Mouse (Mus musculus) hindbrain, embryonic 16.5 days (tissue): ENCODE results near the gene Kdm1a. TPM values are rescaled to one million over a fixed set of nuclear protein-coding genes. Genes with fewer than 3 reads are reported as not detected.

Experiments used
- ATAC-seq: fragments of 200-750 bp; cut with Nextera tagmentation; 2 replicates; pipeline ENCODE4 v1.8.0; 2017; ENCODE audit warnings: moderate TSS enrichment, moderate library complexity
- H3K27ac ChIP-seq: fragments of 300-500 bp; sonication (generic); 2 replicates; pipeline ENCODE4 v1.5.1; 2014; ENCODE audit warnings: low read depth, mild to moderate bottlenecking, control low read depth, low read length, moderate library complexity
- H3K27me3 ChIP-seq: fragments of 300-500 bp; sonication (generic); replicated peaks from 2 replicates; pipeline ENCODE4 v1.6.1; 2014; ENCODE audit warnings: low read length; ENCODE audit not compliant: control insufficient read depth, insufficient read depth
- H3K36me3 ChIP-seq: fragments of 300-500 bp; sonication (generic); 2 replicates; pipeline ENCODE4 v1.6.1; 2014; ENCODE audit warnings: mild to moderate bottlenecking, low read length, moderate library complexity, mixed read lengths; ENCODE audit not compliant: control insufficient read depth, insufficient read depth
- H3K4me1 ChIP-seq: fragments of 300-500 bp; sonication (generic); 2 replicates; pipeline ENCODE4 v1.6.1; 2014; ENCODE audit warnings: low read depth, low read length; ENCODE audit not compliant: control insufficient read depth, insufficient read depth
- H3K4me2 ChIP-seq: fragments of 300-500 bp; sonication (generic); 2 replicates; pipeline ENCODE4 v1.6.1; 2014; ENCODE audit warnings: mild to moderate bottlenecking, low read length, control low read depth, moderate library complexity
- H3K4me3 ChIP-seq: fragments of 300-500 bp; sonication (generic); 2 replicates; pipeline ENCODE4 v1.5.1; 2014; ENCODE audit warnings: mild to moderate bottlenecking, low read length, control low read depth, moderate library complexity
- H3K9ac ChIP-seq: fragments of 300-500 bp; sonication (generic); 2 replicates; pipeline ENCODE4 v1.6.1; 2014; ENCODE audit warnings: low read depth, mild to moderate bottlenecking, control low read depth, low read length, moderate library complexity
- H3K9me3 ChIP-seq: fragments of 300-500 bp; sonication (generic); 2 replicates; pipeline ENCODE4 v1.6.1; 2014; ENCODE audit warnings: mild to moderate bottlenecking, low read length, moderate library complexity; ENCODE audit not compliant: control insufficient read depth
- WGBS: fragments of 180-500 bp; shearing (Covaris S2); extraction: QIAGEN DNeasy Blood & Tissue Kit; methylation state at CpG from one replicate; pipeline ENCODE4 v1.1.7; 2014; 5-methylcytosine and 5-hydroxymethylcytosine counted together
- polyA plus RNA-seq: library from polyadenylated mRNA; unstranded; fragments of >200 nt; fragmentation: Nextera tagmentation; extraction: Ambion mirVana; gene quantifications from 2 replicates; pipeline ENCODE4 v1.2.1, GENCODE M21; 2015

Kdm1a gene
- polyA plus RNA-seq, 1 experiment from 2014 or later = 31.6 TPM

GRCm38 (mm10) chr4:136559690-136560089, 42.8 kb downstream of the Kdm1a start:
- no peak for ATAC-seq
- Histone ChIP-seq H3K27ac (no peak overlapping the region), H3K9me3 (no peaks in the 10 kb centered on the region), H3K4me2 (no peak overlapping the region), H3K27me3 (no peaks in the 10 kb centered on the region), H3K9ac (no peak overlapping the region), H3K4me3 (no peak overlapping the region), H3K36me3 (peaks cover 27% of the 10 kb centered on the region), H3K4me1 (no peaks in the 10 kb centered on the region)
- WGBS = 94% methylated on average over 2 of the region's 2 CpGs

- Histone ChIP-seq H3K4me2 (no peak overlapping the region), H3K4me1 (no peaks in the 10 kb centered on the region), H3K27me3 (no peaks in the 10 kb centered on the region), H3K9me3 (no peaks in the 10 kb centered on the region), H3K9ac (no peak overlapping the region), H3K4me3 (no peak overlapping the region), H3K36me3 (peaks cover 35% of the 10 kb centered on the region), H3K27ac (no peak overlapping the region)
- 97% methylated on average over 2 of the region's 2 CpGs for WGBS
- ATAC-seq = no peak
Observed at GRCm38 (mm10) chr4:136557638-136558037, 44.9 kb downstream of the Kdm1a start.

GRCm38 (mm10) chr4:136553108-136553507, 49.4 kb downstream of the Kdm1a start:
- no peak overlapping the region for H3K9ac ChIP-seq
- peaks cover 6% of the 10 kb centered on the region for H3K4me1 ChIP-seq
- H3K27ac ChIP-seq = no peak overlapping the region
- H3K4me3 ChIP-seq = no peak overlapping the region
- no peaks in the 10 kb centered on the region for H3K9me3 ChIP-seq
- no peak for ATAC-seq
- H3K36me3 ChIP-seq = peaks cover 40% of the 10 kb centered on the region
- no peak overlapping the region for H3K4me2 ChIP-seq
- no peaks in the 10 kb centered on the region for H3K27me3 ChIP-seq
- 67% methylated on average over 1 of the region's 1 CpGs for WGBS

GRCm38 (mm10) chr4:136548381-136548801, 54.1 kb downstream of the Kdm1a start:
- ATAC-seq = peak; percentile 68
- Histone ChIP-seq H3K27me3 (no peaks in the 10 kb centered on the region), H3K36me3 (peaks cover 39% of the 10 kb centered on the region), H3K9ac (no peak overlapping the region), H3K27ac (peak overlapping the region; percentile 30), H3K4me1 (peaks cover 10% of the 10 kb centered on the region), H3K4me3 (no peak overlapping the region), H3K4me2 (no peak overlapping the region), H3K9me3 (no peaks in the 10 kb centered on the region)
- 39% methylated on average over 1 of the region's 1 CpGs for WGBS

GRCm38 (mm10) chr4:136547721-136548120, 54.8 kb downstream of the Kdm1a start:
- no peak for ATAC-seq
- H3K9ac ChIP-seq = no peak overlapping the region
- no peaks in the 10 kb centered on the region for H3K9me3 ChIP-seq
- no peak overlapping the region for H3K27ac ChIP-seq
- H3K36me3 ChIP-seq = peaks cover 34% of the 10 kb centered on the region
- H3K4me3 ChIP-seq = no peak overlapping the region
- 67% methylated on average over 1 of the region's 1 CpGs for whole genome bisulfite sequencing
- peaks cover 10% of the 10 kb centered on the region for H3K4me1 ChIP-seq
- H3K4me2 ChIP-seq = no peak overlapping the region
- no peaks in the 10 kb centered on the region for H3K27me3 ChIP-seq

- Histone ChIP-seq H3K4me3 (no peak overlapping the region), H3K9me3 (no peaks in the 10 kb centered on the region), H3K36me3 (peaks cover 37% of the 10 kb centered on the region), H3K27me3 (no peaks in the 10 kb centered on the region), H3K27ac (no peak overlapping the region), H3K4me1 (peaks cover 10% of the 10 kb centered on the region), H3K4me2 (no peak overlapping the region), H3K9ac (no peak overlapping the region)
- ATAC-seq = no peak
- WGBS = 65% methylated on average over 3 of the region's 3 CpGs
Observed at GRCm38 (mm10) chr4:136546279-136547045, 56.1 kb downstream of the Kdm1a start.

- H3K9ac ChIP-seq = no peak overlapping the region
- peaks cover 10% of the 10 kb centered on the region for H3K4me1 ChIP-seq
- no peak overlapping the region for H3K4me3 ChIP-seq
- ATAC-seq = no peak
- no peak overlapping the region for H3K4me2 ChIP-seq
- H3K27me3 ChIP-seq = no peaks in the 10 kb centered on the region
- H3K36me3 ChIP-seq = peaks cover 27% of the 10 kb centered on the region
- H3K27ac ChIP-seq = no peak overlapping the region
- H3K9me3 ChIP-seq = no peaks in the 10 kb centered on the region
- 90% methylated on average over 3 of the region's 3 CpGs for WGBS
Observed at GRCm38 (mm10) chr4:136545151-136545550, 57.4 kb downstream of the Kdm1a start.

- Histone ChIP-seq H3K27me3 (no peaks in the 10 kb centered on the region), H3K4me3 (no peak overlapping the region), H3K27ac (no peak overlapping the region), H3K36me3 (no peaks in the 10 kb centered on the region), H3K4me2 (no peak overlapping the region), H3K9ac (no peak overlapping the region), H3K9me3 (no peaks in the 10 kb centered on the region), H3K4me1 (no peaks in the 10 kb centered on the region)
- ATAC-seq = peak; percentile 82
- 25% methylated on average over 4 of the region's 4 CpGs for WGBS
Observed at GRCm38 (mm10) chr4:136526412-136526811, 76.1 kb downstream of the Kdm1a start.

GRCm38 (mm10) chr4:136524309-136524708, 78.2 kb downstream of the Kdm1a start:
- no peak overlapping the region for H3K4me3 ChIP-seq
- no peaks in the 10 kb centered on the region for H3K27me3 ChIP-seq
- H3K36me3 ChIP-seq = no peaks in the 10 kb centered on the region
- H3K4me1 ChIP-seq = no peaks in the 10 kb centered on the region
- WGBS = 84% methylated on average over 2 of the region's 2 CpGs
- no peaks in the 10 kb centered on the region for H3K9me3 ChIP-seq
- no peak overlapping the region for H3K4me2 ChIP-seq
- no peak for ATAC-seq
- no peak overlapping the region for H3K9ac ChIP-seq
- H3K27ac ChIP-seq = no peak overlapping the region
